Mouse (Mus musculus) CH12.LX (cell line): ENCODE results near the gene Acta1. TPM values are rescaled to one million over a fixed set of nuclear protein-coding genes. Genes with fewer than 3 reads are reported as not detected.

Experiments
- DNase-seq: peaks from one replicate; pipeline ENCODE4 v3.0.0-alpha.2; 2013; ENCODE audit errors: extremely low read depth
- H3K27ac ChIP-seq: 2 replicates; pipeline ENCODE4 v1.5.1; 2012; ENCODE audit warnings: low read depth, mild to moderate bottlenecking, control low read depth, moderate library complexity; ENCODE audit not compliant: insufficient read depth
- H3K27me3 ChIP-seq: replicated peaks from 2 replicates; pipeline ENCODE3; 2012; ENCODE audit warnings: inconsistent platforms
- H3K36me3 ChIP-seq, 2 experiments: replicated peaks in 1 of 2; 2 replicates each; pipeline versions ENCODE3 to v1.6.1; 2012; ENCODE audit warnings: inconsistent platforms in 1 of 2, low read length in 1 of 2, mild to moderate bottlenecking in 1 of 2, mixed read lengths in 1 of 2, moderate library complexity in 1 of 2; ENCODE audit not compliant: control insufficient read depth in 1 of 2, insufficient read depth in 1 of 2
- H3K4me1 ChIP-seq, 2 experiments: 2 replicates each; pipeline ENCODE4 v1.6.1; 2012; ENCODE audit warnings: inconsistent platforms in 1 of 2, moderate library complexity in 1 of 2; ENCODE audit not compliant: insufficient read depth in 2 of 2, control insufficient read depth in 1 of 2
- H3K4me2 ChIP-seq: 2 replicates; pipeline ENCODE4 v1.6.1; 2012; ENCODE audit warnings: low read depth, mild to moderate bottlenecking, control low read depth; ENCODE audit not compliant: poor library complexity, insufficient read depth, severe bottlenecking
- H3K4me3 ChIP-seq, 3 experiments: fragments of 150-350 bp in 1 of 3; sonication (generic) in 1 of 3; replicated peaks in 1 of 3; 2 replicates each; pipeline versions ENCODE3 to v1.5.1; 2011 to 2012; ENCODE audit warnings: low read depth in 2 of 3, low read length in 2 of 3, mild to moderate bottlenecking in 2 of 3, moderate library complexity in 2 of 3, control low read depth in 1 of 3, improper control_type of control experiment in 1 of 3, inconsistent platforms in 1 of 3, mixed read lengths in 1 of 3; ENCODE audit not compliant: poor library complexity in 1 of 3
- H3K79me2 ChIP-seq: replicated peaks from 2 replicates; pipeline ENCODE4 v1.6.1; 2012; ENCODE audit warnings: mild to moderate bottlenecking, moderate library complexity; ENCODE audit not compliant: control insufficient read depth, poor library complexity, insufficient read depth, severe bottlenecking; ENCODE audit errors: extremely low read depth
- H3K9ac ChIP-seq: 2 replicates; pipeline ENCODE4 v1.6.1; 2012; ENCODE audit warnings: low read depth, mild to moderate bottlenecking, control low read depth, moderate library complexity; ENCODE audit not compliant: insufficient read depth
- H3K9me3 ChIP-seq: replicated peaks from 2 replicates; pipeline ENCODE3; 2012; ENCODE audit warnings: low read length, inconsistent platforms, mixed read lengths
- CHD2 ChIP-seq: IDR thresholded peaks from 2 replicates; pipeline ENCODE4 v1.6.1; 2011; ENCODE audit warnings: low read length, improper control_type of control experiment
- E2F4 ChIP-seq: IDR thresholded peaks from 2 replicates; pipeline ENCODE4 v1.6.1; 2011; ENCODE audit warnings: low read depth, low read length, improper control_type of control experiment; ENCODE audit not compliant: insufficient replicate concordance
- EP300 ChIP-seq: IDR thresholded peaks from 2 replicates; pipeline ENCODE4 v1.6.1; 2011; ENCODE audit warnings: low read length, improper control_type of control experiment
- ETS1 ChIP-seq: conservative IDR thresholded peaks from 2 replicates; pipeline ENCODE4 v1.6.1; 2012; ENCODE audit warnings: low read depth, mild to moderate bottlenecking, inconsistent platforms, low read length, improper control_type of control experiment, moderate library complexity
- GABPA ChIP-seq: IDR thresholded peaks from 2 replicates; pipeline ENCODE4 v1.6.1; 2012; ENCODE audit warnings: low read depth, low read length, improper control_type of control experiment, inconsistent platforms; ENCODE audit not compliant: insufficient replicate concordance
- IRF4 ChIP-seq: IDR thresholded peaks from 2 replicates; pipeline ENCODE4 v1.6.1; 2014; ENCODE audit warnings: low read depth, mild to moderate bottlenecking, inconsistent platforms, low read length, improper control_type of control experiment
- JUN ChIP-seq: IDR thresholded peaks from 2 replicates; pipeline ENCODE4 v1.6.1; 2011; ENCODE audit warnings: low read depth, mild to moderate bottlenecking, low read length, improper control_type of control experiment, moderate library complexity; ENCODE audit not compliant: insufficient read depth
- MAFK ChIP-seq: IDR thresholded peaks from 2 replicates; pipeline ENCODE4 v1.6.1; 2011; ENCODE audit warnings: low read length, improper control_type of control experiment; ENCODE audit not compliant: insufficient replicate concordance
- MAZ ChIP-seq: IDR thresholded peaks from 2 replicates; pipeline ENCODE4 v1.6.1; 2012; ENCODE audit warnings: low read depth, mild to moderate bottlenecking, inconsistent platforms, low read length, improper control_type of control experiment, moderate library complexity
- POLR2AphosphoS2 ChIP-seq: IDR thresholded peaks from 2 replicates; pipeline ENCODE4 v1.6.1; 2011; ENCODE audit warnings: low read depth, low read length, improper control_type of control experiment
- RAD21 ChIP-seq: IDR thresholded peaks from 2 replicates; pipeline ENCODE4 v1.6.1; 2011; ENCODE audit warnings: low read depth, mild to moderate bottlenecking, low read length, improper control_type of control experiment, moderate library complexity
- RCOR1 ChIP-seq: conservative IDR thresholded peaks from 2 replicates; pipeline ENCODE4 v1.6.1; 2012; ENCODE audit warnings: low read depth, mild to moderate bottlenecking, inconsistent platforms, low read length, improper control_type of control experiment
- SMC3 ChIP-seq: IDR thresholded peaks from 2 replicates; pipeline ENCODE4 v1.6.1; 2011; ENCODE audit warnings: low read depth, low read length, improper control_type of control experiment
- TBP ChIP-seq: conservative IDR thresholded peaks from 2 replicates; pipeline ENCODE4 v1.6.1; 2011; ENCODE audit warnings: low read depth, low read length, improper control_type of control experiment
- UBTF ChIP-seq: IDR thresholded peaks from 2 replicates; pipeline ENCODE4 v1.6.1; 2012; ENCODE audit warnings: low read depth, mild to moderate bottlenecking, inconsistent platforms, low read length, improper control_type of control experiment, moderate library complexity
- USF1 ChIP-seq: IDR thresholded peaks from 2 replicates; pipeline ENCODE4 v1.6.1; 2014; ENCODE audit warnings: low read depth, mild to moderate bottlenecking, inconsistent platforms, low read length, improper control_type of control experiment
- USF2 ChIP-seq: conservative IDR thresholded peaks from 2 replicates; pipeline ENCODE4 v1.6.1; 2011; ENCODE audit warnings: low read depth, low read length, improper control_type of control experiment
- ZMIZ1 ChIP-seq: IDR thresholded peaks from 2 replicates; pipeline ENCODE4 v1.6.1; 2012; ENCODE audit warnings: low read depth, mild to moderate bottlenecking, inconsistent platforms, low read length, improper control_type of control experiment
- ZNF384 ChIP-seq: IDR thresholded peaks from 2 replicates; pipeline ENCODE4 v1.6.1; 2012; ENCODE audit warnings: low read depth, low read length, improper control_type of control experiment, inconsistent platforms
- dilution Hi-C: fragments of 300-500 bp; cut with MboI; formaldehyde crosslinking; loops from 2 replicates; pipeline ENCODE4 v1.14.3; 2020; ENCODE audit warnings: low sequenced_read_pairs; ENCODE audit not compliant: extremely low pct_unique_long_range_greater_than_20kb, extremely low pct_ligation_motif_present
- in situ Hi-C: fragments of 300-500 bp; cut with MboI; formaldehyde crosslinking; loops from 3 replicates; pipeline ENCODE4 v1.14.3; 2019; ENCODE audit warnings: low sequenced_read_pairs, low pct_ligation_motif_present, low pct_unique_long_range_greater_than_20kb, mixed read lengths
- polyA plus RNA-seq: library from polyadenylated mRNA; unstranded; fragments of >175 nt; gene quantifications from 2 replicates; pipeline ENCODE4 v1.2.1, GENCODE M21; 2012; ENCODE audit warnings: low read depth; ENCODE audit not compliant: insufficient read length
- total RNA-seq, 2 experiments: library from RNA; depleted of rRNA; stranded (reverse); fragments of 300-350 nt in 1 of 2; fragments of >200 nt in 1 of 2; gene quantifications; 2 replicates each; pipeline ENCODE4 v1.2.3; 2012 to 2014

Gene Acta1
- total and polyA plus RNA-seq, 3 experiments = 0.27 TPM; not detected in 2

DNA sequence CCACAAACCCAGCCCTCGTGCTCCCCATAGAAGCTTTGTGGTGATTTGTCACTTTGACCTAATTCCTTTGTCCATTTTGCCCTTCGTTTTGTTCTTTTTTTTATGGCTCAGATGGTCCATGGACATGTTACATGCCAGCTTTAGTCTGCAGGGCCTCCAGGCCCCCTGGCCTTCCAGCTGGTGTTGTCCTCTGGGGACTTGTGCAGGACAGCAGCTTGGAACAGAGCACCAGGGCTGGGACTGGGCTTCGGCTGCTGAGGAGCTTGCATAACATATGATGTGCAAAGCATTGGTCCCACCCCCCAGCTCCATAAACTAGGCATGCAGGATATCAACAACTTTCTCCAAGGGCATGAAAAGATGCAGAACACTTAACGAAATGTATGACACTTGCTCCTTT, 4.8 kb downstream of the Acta1 start:
- no peak for DNase-seq
- no peak overlapping the region for H3K4me3 ChIP-seq
- peaks cover 55% of the 10 kb centered on the region for H3K27me3 ChIP-seq
- no peaks in the 10 kb centered on the region for H3K79me2 ChIP-seq
- dilution Hi-C loops = no loop called here
- H3K9me3 ChIP-seq = peaks cover 5% of the 10 kb centered on the region
- H3K36me3 ChIP-seq = no peaks in the 10 kb centered on the region
- no peak for TF ChIP-seq ZNF384
- no peak for TF ChIP-seq IRF4
- TF ChIP-seq ZMIZ1 = no peak
- TF ChIP-seq CHD2 = no peak
- TF ChIP-seq GABPA = no peak
- TF ChIP-seq TBP = no peak
- no peak for TF ChIP-seq USF1
- TF ChIP-seq UBTF = no peak
- no peak for TF ChIP-seq EP300
- no peak for TF ChIP-seq JUN
- TF ChIP-seq RCOR1 = no peak
- no peak for TF ChIP-seq MAZ
- no peak for TF ChIP-seq POLR2AphosphoS2
- no peak for TF ChIP-seq RAD21
- no peak for TF ChIP-seq ETS1
- no peak for TF ChIP-seq USF2
- TF ChIP-seq, all 38 proteins: peak for 0
- Histone ChIP-seq H3K9ac (no peak overlapping the region), H3K4me1 (peaks cover 0 to 4% of the 10 kb centered on the region in 2 experiments; a peak in 2 of 4 replicates), H3K4me2 (no peak overlapping the region), H3K27ac (no peak overlapping the region)
- in situ Hi-C loops = no loop called here

DNA sequence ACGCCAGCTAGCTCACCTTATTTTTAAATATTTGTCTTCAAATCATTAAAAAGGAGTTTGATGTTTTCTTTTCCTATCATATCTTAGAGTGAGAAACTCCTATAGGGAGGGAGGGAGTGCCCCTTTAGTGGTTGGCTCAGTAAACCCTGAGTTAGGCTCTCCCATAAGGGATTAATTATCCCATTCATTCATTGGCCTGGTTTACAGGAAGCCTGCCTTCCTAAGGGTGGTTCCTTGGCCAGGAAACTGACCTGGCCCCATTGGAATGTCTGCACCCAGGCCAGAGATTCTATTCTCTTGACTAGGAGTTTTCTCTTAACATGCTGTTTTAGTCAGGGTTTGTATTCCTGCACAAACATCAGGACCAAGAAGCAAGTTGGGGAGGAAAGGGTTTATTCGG, 6.6 kb downstream of the Acta1 start:
- dilution Hi-C loops (no loop called here), in situ Hi-C loops (no loop called here)
- Histone ChIP-seq H3K4me1 (peaks cover 0 to 8% of the 10 kb centered on the region in 2 experiments; a peak in 2 of 4 replicates), H3K27me3 (peaks cover 70% of the 10 kb centered on the region), H3K9ac (no peak overlapping the region), H3K36me3 (no peaks in the 10 kb centered on the region), H3K27ac (no peak overlapping the region), H3K79me2 (no peaks in the 10 kb centered on the region), H3K9me3 (peaks cover 5% of the 10 kb centered on the region), H3K4me3 (no peak overlapping the region)
- TF ChIP-seq MAFK (no peak), E2F4 (no peak), EP300 (no peak), SMC3 (no peak)
- TF ChIP-seq, all 38 proteins: peak for 0
- no peak overlapping the region for H3K4me2 ChIP-seq
- no peak for DNase-seq
